Mouse (Mus musculus) mouse embryonic stem cell (cell line): Measurements from ENCODE around the gene Ranbp17.

Experiments used
- in situ Hi-C, 2 experiments: fragments of 300-500 bp; cut with MboI; formaldehyde crosslinking; loops; 1 replicate in 1 of 2; 3 replicates in 1 of 2; pipeline ENCODE4 v1.14.3; 2019 to 2020; ENCODE audit warnings: low sequenced_read_pairs in 2 of 2, low pct_unique_long_range_greater_than_20kb in 1 of 2, mixed read lengths in 1 of 2; ENCODE audit not compliant: unreplicated experiment in 1 of 2

Gene Ranbp17

GRCm38 (mm10) chr11:33513376-33513991 is at the start of gene Ranbp17:
Ranbp17 (minus strand) TSS chr11:33513746.
- in situ Hi-C loops = no loop called here

- in situ Hi-C loops = no loop called here
These were observed 40.6 kb upstream of the Ranbp17 start for GRCm38 (mm10) chr11:33554123-33554522.

- in situ Hi-C loops = no loop called here
These were observed 37.5 kb upstream of the Ranbp17 start for GRCm38 (mm10) chr11:33550861-33551560.

- in situ Hi-C loops = loop anchor here in 1 of 2 experiments (25.0 kb wide), 1 partner anchor 1840 kb away; no protein-coding TSS in a partner anchor
These were observed 33.8 kb upstream of the Ranbp17 start for GRCm38 (mm10) chr11:33547386-33547785.

GRCm38 (mm10) chr11:33544945-33545344 is 31.4 kb upstream of the Ranbp17 start:
- in situ Hi-C loops = loop anchor here (5.0 to 25.0 kb wide), 2 partner anchors 38 to 1842 kb away; no protein-coding TSS in a partner anchor

GRCm38 (mm10) chr11:33544121-33544520 is 30.6 kb upstream of the Ranbp17 start:
- in situ Hi-C loops = loop anchor here (5.0 to 25.0 kb wide), 2 partner anchors 37 to 1843 kb away; no protein-coding TSS in a partner anchor

GRCm38 (mm10) chr11:33537390-33538125 is 24.0 kb upstream of the Ranbp17 start:
- in situ Hi-C loops = loop anchor here in 1 of 2 experiments (25.0 kb wide), 1 partner anchor 1850 kb away; no protein-coding TSS in a partner anchor

GRCm38 (mm10) chr11:33536636-33537035 is 23.1 kb upstream of the Ranbp17 start:
- in situ Hi-C loops = loop anchor here in 1 of 2 experiments (25.0 kb wide), 1 partner anchor 1851 kb away; no protein-coding TSS in a partner anchor

- in situ Hi-C loops = loop anchor here in 1 of 2 experiments (25.0 kb wide), 1 partner anchor 1853 kb away; no protein-coding TSS in a partner anchor
These were observed 21.0 kb upstream of the Ranbp17 start for GRCm38 (mm10) chr11:33534541-33534940.

GRCm38 (mm10) chr11:33533577-33533976 is 20.0 kb upstream of the Ranbp17 start:
- in situ Hi-C loops = loop anchor here in 1 of 2 experiments (25.0 kb wide), 1 partner anchor 1854 kb away; no protein-coding TSS in a partner anchor

GRCm38 (mm10) chr11:33529576-33529975 is 16.0 kb upstream of the Ranbp17 start:
- in situ Hi-C loops = loop anchor here in 1 of 2 experiments (25.0 kb wide), 1 partner anchor 1858 kb away; no protein-coding TSS in a partner anchor

GRCm38 (mm10) chr11:33512854-33513375 is 631 bp downstream of the Ranbp17 start:
- in situ Hi-C loops = no loop called here

GRCm38 (mm10) chr11:33509401-33509800 is 4.1 kb downstream of the Ranbp17 start:
- in situ Hi-C loops = loop anchor here in 1 of 2 experiments (5.0 kb wide), 1 partner anchor 33 kb away; no protein-coding TSS in a partner anchor

- in situ Hi-C loops = no loop called here
These were observed 27.8 kb downstream of the Ranbp17 start for GRCm38 (mm10) chr11:33485746-33486145.

- in situ Hi-C loops = no loop called here
These were observed 33.1 kb downstream of the Ranbp17 start for GRCm38 (mm10) chr11:33480410-33480809.

- in situ Hi-C loops = no loop called here
These were observed 34.3 kb downstream of the Ranbp17 start for GRCm38 (mm10) chr11:33479209-33479608.

GRCm38 (mm10) chr11:33476634-33477033 is 36.9 kb downstream of the Ranbp17 start:
- in situ Hi-C loops = no loop called here

- in situ Hi-C loops = loop anchor here in 1 of 2 experiments (25.0 kb wide), 1 partner anchor 299 kb away; the partner anchor contains the start of gene Npm1
These were observed 52.4 kb downstream of the Ranbp17 start for GRCm38 (mm10) chr11:33461172-33461571.
